Mouse (Mus musculus) liver, embryonic 11.5 days (tissue): ENCODE data around the gene Atg4c. TPM values are rescaled to one million over a fixed set of nuclear protein-coding genes. Genes with fewer than 3 reads are reported as not detected.

Experiments used
- ATAC-seq: fragments of 200-750 bp; cut with Nextera tagmentation; replicated peaks from 2 replicates; pipeline ENCODE4 v1.8.0; 2017; ENCODE audit warnings: moderate number of reproducible peaks, mild to moderate bottlenecking, moderate TSS enrichment, moderate library complexity; ENCODE audit not compliant: low FRiP score
- DNase-seq: peaks from one replicate; pipeline ENCODE4 v3.0.0-alpha.2; 2017; ENCODE audit warnings: low spot score
- H3K27ac ChIP-seq: fragments of 300-500 bp; sonication (generic); 2 replicates; pipeline ENCODE4 v1.5.1; 2014; ENCODE audit warnings: mild to moderate bottlenecking, low read depth, low read length, control low read depth
- H3K27me3 ChIP-seq: fragments of 300-500 bp; sonication (generic); replicated peaks from 2 replicates; pipeline ENCODE4 v1.6.1; 2014; ENCODE audit warnings: low read length, mixed read lengths; ENCODE audit not compliant: control insufficient read depth, insufficient read depth
- H3K36me3 ChIP-seq: fragments of 300-500 bp; sonication (generic); 2 replicates; pipeline ENCODE4 v1.6.1; 2014; ENCODE audit warnings: mild to moderate bottlenecking, low read length, moderate library complexity, mixed read lengths; ENCODE audit not compliant: control insufficient read depth, insufficient read depth
- H3K4me1 ChIP-seq: fragments of 300-500 bp; sonication (generic); replicated peaks from 2 replicates; pipeline ENCODE4 v1.6.1; 2014; ENCODE audit warnings: low read length, mixed read lengths; ENCODE audit not compliant: control insufficient read depth, insufficient read depth
- H3K4me2 ChIP-seq: fragments of 300-500 bp; sonication (generic); 2 replicates; pipeline ENCODE4 v1.6.1; 2014; ENCODE audit warnings: mild to moderate bottlenecking, control low read depth, moderate library complexity
- H3K4me3 ChIP-seq: fragments of 300-500 bp; sonication (generic); 2 replicates; pipeline ENCODE4 v1.5.1; 2014; ENCODE audit warnings: low read depth, low read length, control low read depth
- H3K9ac ChIP-seq: fragments of 300-500 bp; sonication (generic); 2 replicates; pipeline ENCODE4 v1.6.1; 2014; ENCODE audit warnings: low read depth, low read length, control low read depth
- H3K9me3 ChIP-seq: fragments of 300-500 bp; sonication (generic); 2 replicates; pipeline ENCODE4 v1.6.1; 2016; ENCODE audit warnings: low read length, inconsistent platforms, mixed read lengths; ENCODE audit not compliant: control insufficient read depth
- WGBS: fragments of 180-500 bp; shearing (Covaris S2); extraction: QIAGEN DNeasy Blood & Tissue Kit; methylation state at CpG from one replicate; pipeline ENCODE4 v1.1.7; 2014; 5-methylcytosine and 5-hydroxymethylcytosine counted together
- polyA plus RNA-seq: library from polyadenylated mRNA; unstranded; fragments of >200 nt; fragmentation: Nextera tagmentation; extraction: Ambion mirVana; gene quantifications from 2 replicates; pipeline ENCODE4 v1.2.1, GENCODE M21; 2014

Gene Atg4c
- polyA plus RNA-seq, 1 experiment from 2014 or later: 8.7 TPM

GRCm38 (mm10) chr4:99263191-99263590 is 69.5 kb downstream of the Atg4c start:
- Histone ChIP-seq H3K4me3 (no peak overlapping the region), H3K27ac (no peak overlapping the region), H3K4me1 (no peaks in the 10 kb centered on the region), H3K36me3 (no peaks in the 10 kb centered on the region), H3K4me2 (no peak overlapping the region), H3K27me3 (no peaks in the 10 kb centered on the region), H3K9ac (no peak overlapping the region), H3K9me3 (no peaks in the 10 kb centered on the region)
- no peak for DNase-seq
- WGBS: 71% methylated on average over 2 of the region's 2 CpGs
- ATAC-seq: no peak

- no peak overlapping the region for H3K4me2 ChIP-seq
- 73% methylated on average over 11 of the region's 11 CpGs for WGBS
- H3K27me3 ChIP-seq: no peaks in the 10 kb centered on the region
- no peak overlapping the region for H3K4me3 ChIP-seq
- ATAC-seq: no peak
- no peak overlapping the region for H3K9ac ChIP-seq
- DNase-seq: no peak
- no peaks in the 10 kb centered on the region for H3K36me3 ChIP-seq
- no peaks in the 10 kb centered on the region for H3K4me1 ChIP-seq
- no peaks in the 10 kb centered on the region for H3K9me3 ChIP-seq
- H3K27ac ChIP-seq: no peak overlapping the region
Measured at GRCm38 (mm10) chr4:99263663-99264062, 69.9 kb downstream of the Atg4c start.

- WGBS: 89% methylated on average over 10 of the region's 10 CpGs
Measured at GRCm38 (mm10) chr4:99266843-99267445, 73.2 kb downstream of the Atg4c start.

DNA sequence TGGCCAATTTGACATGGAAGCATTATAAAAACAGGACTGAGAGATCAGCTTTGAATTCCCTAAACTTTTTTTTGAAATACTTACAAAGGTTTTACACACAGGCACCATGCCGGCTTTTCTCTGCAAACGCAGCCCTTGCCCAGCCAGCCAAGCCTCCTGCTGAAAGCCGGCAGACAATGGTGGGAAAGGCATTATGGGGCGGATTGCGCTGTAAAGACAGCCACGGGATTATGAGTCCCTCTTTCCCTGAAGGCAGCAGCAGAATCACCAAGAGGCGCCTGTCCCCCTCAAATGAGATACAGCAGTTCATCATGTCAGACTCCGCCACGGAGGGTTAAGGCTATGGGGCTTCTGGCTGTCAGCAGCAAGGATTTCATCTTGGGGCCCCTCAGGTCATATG is 79.1 kb downstream of the Atg4c start:
- Histone ChIP-seq H3K4me2 (no peak overlapping the region), H3K27me3 (no peaks in the 10 kb centered on the region), H3K4me3 (no peak overlapping the region), H3K27ac (no peak overlapping the region), H3K4me1 (no peaks in the 10 kb centered on the region), H3K36me3 (no peaks in the 10 kb centered on the region), H3K9me3 (no peaks in the 10 kb centered on the region), H3K9ac (no peak overlapping the region)
- DNase-seq (no peak), ATAC-seq (no peak)
- 71% methylated on average over 9 of the region's 9 CpGs for WGBS

More at GRCm38 (mm10) chr4:99266843-99267445, 73.2 kb downstream of the Atg4c start:
- Histone ChIP-seq H3K4me1 (no peaks in the 10 kb centered on the region), H3K9ac (no peak overlapping the region), H3K27ac (no peak overlapping the region), H3K9me3 (no peaks in the 10 kb centered on the region), H3K4me3 (no peak overlapping the region), H3K4me2 (no peak overlapping the region), H3K36me3 (no peaks in the 10 kb centered on the region), H3K27me3 (no peaks in the 10 kb centered on the region)
- ATAC-seq (no peak), DNase-seq (no peak)

DNA sequence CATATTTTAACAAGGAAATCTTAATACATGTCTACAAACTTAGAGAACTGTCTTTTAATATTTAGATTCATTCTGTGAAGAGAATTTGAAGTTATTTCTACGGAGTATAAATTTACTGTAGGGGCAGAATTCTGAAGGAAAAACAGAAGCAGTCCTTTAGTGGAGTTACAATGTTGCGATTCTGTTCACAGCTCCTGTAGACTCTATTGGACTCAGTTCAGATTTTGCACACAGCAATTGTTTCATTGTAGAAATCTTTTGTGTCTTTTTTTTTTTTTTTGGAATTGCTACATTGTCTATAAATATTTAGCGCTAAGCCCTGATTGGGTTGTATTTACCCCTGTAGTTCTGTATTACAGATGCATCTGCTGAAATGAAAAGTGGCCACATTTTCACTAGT is 79.7 kb downstream of the Atg4c start:
- no peaks in the 10 kb centered on the region for H3K36me3 ChIP-seq
- no peak overlapping the region for H3K9ac ChIP-seq
- H3K4me1 ChIP-seq: no peaks in the 10 kb centered on the region
- no peak overlapping the region for H3K27ac ChIP-seq
- DNase-seq: no peak
- H3K4me2 ChIP-seq: no peak overlapping the region
- H3K9me3 ChIP-seq: no peaks in the 10 kb centered on the region
- ATAC-seq: no peak
- H3K4me3 ChIP-seq: no peak overlapping the region
- 94% methylated on average over 3 of the region's 3 CpGs for WGBS
- no peaks in the 10 kb centered on the region for H3K27me3 ChIP-seq

DNA sequence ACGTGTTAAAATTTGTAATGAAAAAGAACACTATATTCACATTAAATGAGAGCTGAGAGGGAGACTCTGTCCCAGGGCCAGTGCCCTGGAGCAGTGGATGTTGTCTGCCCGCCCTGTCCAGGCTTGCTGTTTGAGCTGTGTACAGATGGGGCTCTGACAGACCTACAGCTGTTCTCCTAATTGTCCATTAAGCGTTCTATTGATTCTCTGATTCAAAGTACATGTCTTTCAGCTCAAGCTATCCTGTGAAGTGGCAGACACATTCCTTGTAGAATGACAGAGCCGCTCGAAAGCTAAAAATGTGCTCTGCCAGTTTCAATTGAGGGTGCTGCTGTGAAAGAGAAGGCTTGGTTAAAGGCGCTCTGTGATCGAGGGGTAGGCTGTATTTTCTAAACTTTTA is 80.2 kb downstream of the Atg4c start:
- no peaks in the 10 kb centered on the region for H3K27me3 ChIP-seq
- no peaks in the 10 kb centered on the region for H3K4me1 ChIP-seq
- no peak overlapping the region for H3K27ac ChIP-seq
- WGBS: 84% methylated on average over 7 of the region's 7 CpGs
- DNase-seq (no peak), ATAC-seq (no peak)
- no peaks in the 10 kb centered on the region for H3K36me3 ChIP-seq
- H3K9me3 ChIP-seq: no peaks in the 10 kb centered on the region
- H3K4me3 ChIP-seq: no peak overlapping the region
- no peak overlapping the region for H3K9ac ChIP-seq
- no peak overlapping the region for H3K4me2 ChIP-seq

DNA sequence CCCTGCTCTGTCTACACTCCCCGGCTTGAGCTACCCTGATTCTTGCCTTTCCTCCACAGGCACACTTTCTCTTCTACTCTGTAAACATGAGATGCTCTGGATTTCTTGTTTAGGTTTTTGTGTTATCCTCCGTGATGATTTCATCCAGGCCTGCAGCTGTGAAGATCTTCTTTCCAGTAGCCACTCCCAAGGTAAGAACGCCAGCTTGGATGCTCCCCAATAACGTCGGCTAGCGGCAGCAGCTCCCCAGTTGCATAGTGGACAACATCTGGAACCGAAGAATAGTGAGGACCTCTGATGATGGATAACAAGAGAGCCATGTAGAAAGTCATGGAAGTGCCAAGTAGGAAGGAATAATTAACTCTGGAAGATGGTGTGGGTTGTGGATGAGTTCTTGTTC is 85.1 kb downstream of the Atg4c start:
- no peak overlapping the region for H3K27ac ChIP-seq
- no peak overlapping the region for H3K9ac ChIP-seq
- H3K4me3 ChIP-seq: no peak overlapping the region
- no peaks in the 10 kb centered on the region for H3K9me3 ChIP-seq
- DNase-seq (no peak), ATAC-seq (no peak)
- H3K27me3 ChIP-seq: no peaks in the 10 kb centered on the region
- H3K4me2 ChIP-seq: no peak overlapping the region
- H3K4me1 ChIP-seq: no peaks in the 10 kb centered on the region
- no peaks in the 10 kb centered on the region for H3K36me3 ChIP-seq
- 83% methylated on average over 7 of the region's 7 CpGs for WGBS

DNA sequence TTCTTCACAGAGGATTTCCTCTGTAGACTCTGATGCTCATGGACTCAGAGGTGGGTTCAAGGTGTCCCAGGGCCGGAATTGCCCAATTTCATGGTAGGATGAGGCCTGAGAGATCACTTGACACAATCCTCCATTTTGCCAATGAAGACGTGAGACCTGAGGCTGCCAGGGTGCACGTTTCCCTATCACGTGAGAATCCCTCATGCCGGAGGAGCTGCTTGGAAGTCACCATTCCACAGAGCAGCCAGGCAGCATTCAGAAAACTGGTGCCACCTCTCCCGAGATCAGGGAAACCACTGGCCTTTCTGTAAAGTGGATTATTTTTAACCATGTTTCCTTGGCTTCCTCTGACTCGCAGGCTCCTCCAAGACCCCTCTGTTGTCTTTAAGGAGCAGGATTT is 88.0 kb downstream of the Atg4c start:
- H3K27ac ChIP-seq: no peak overlapping the region
- no peaks in the 10 kb centered on the region for H3K4me1 ChIP-seq
- no peak overlapping the region for H3K9ac ChIP-seq
- no peaks in the 10 kb centered on the region for H3K36me3 ChIP-seq
- no peaks in the 10 kb centered on the region for H3K27me3 ChIP-seq
- ATAC-seq: no peak
- no peaks in the 10 kb centered on the region for H3K9me3 ChIP-seq
- 79% methylated on average over 7 of the region's 7 CpGs for WGBS
- no peak for DNase-seq
- no peak overlapping the region for H3K4me2 ChIP-seq
- no peak overlapping the region for H3K4me3 ChIP-seq

GRCm38 (mm10) chr4:99289286-99289685 is 95.6 kb downstream of the Atg4c start:
- H3K27me3 ChIP-seq: no peaks in the 10 kb centered on the region
- H3K36me3 ChIP-seq: no peaks in the 10 kb centered on the region

More at GRCm38 (mm10) chr4:99289286-99289685, 95.6 kb downstream of the Atg4c start:
- Histone ChIP-seq H3K27ac (no peak overlapping the region), H3K9ac (no peak overlapping the region), H3K9me3 (no peaks in the 10 kb centered on the region), H3K4me1 (no peaks in the 10 kb centered on the region), H3K4me2 (no peak overlapping the region), H3K4me3 (no peak overlapping the region)
- WGBS: 81% methylated on average over 10 of the region's 10 CpGs
- no peak for DNase-seq
- ATAC-seq: no peak
